Mouse (Mus musculus): ENCODE measurements at regions not wholly inside any gene's neighbourhood (a gene's known extent, or its start where the extent isn't known, plus 50 kb on each side); places are given as distances from the start of the nearest gene placed in this dataset.

GRCm38 (mm10) chr7:70176686-70177259 is 189.8 kb downstream of the Nr2f2 start:
- no peak for DNase-seq (ENCODE audit: extremely low read depth, low read depth, low spot score)
- no peaks in the 10 kb centered on the region for H3K4me1 ChIP-seq (ENCODE audit: control insufficient read depth, insufficient read depth, low read length)
- peaks cover 3% of the 10 kb centered on the region; the same call in 1 of the 2 replicates for H3K27me3 ChIP-seq (ENCODE audit: control insufficient read depth, insufficient read depth, low read length)
- H3K4me3 ChIP-seq (ENCODE audit: insufficient read depth, low read depth, low read length) = no peak overlapping the region
- H3K36me3 ChIP-seq (ENCODE audit: control insufficient read depth, insufficient read depth, low read length) = no peaks in the 10 kb centered on the region
- H3K9ac ChIP-seq (ENCODE audit: low read depth, low read length) = no peak overlapping the region
- H3K27ac ChIP-seq (replicated peaks; ENCODE audit: insufficient read depth, low read depth, low read length) = no peak overlapping the region
- no peak for TF ChIP-seq CTCF (IDR thresholded peaks at IDR 0.05; ENCODE audit: low read depth, low read length)
- no peak for TF ChIP-seq POLR2A (IDR thresholded peaks at IDR 0.05; ENCODE audit: extremely low read depth, insufficient read depth, low read length)
- whole genome bisulfite sequencing = 82% methylated on average over 16 of the region's 16 CpGs
- no peaks in the 10 kb centered on the region for H3K79me2 ChIP-seq (ENCODE audit: control insufficient read depth, insufficient read depth, low read length)

GRCm38 (mm10) chr7:70176086-70176485 is 190.4 kb downstream of the Nr2f2 start:
- Histone ChIP-seq H3K4me1 (ENCODE audit: control insufficient read depth, insufficient read depth, low read length) (no peaks in the 10 kb centered on the region), H3K79me2 (ENCODE audit: control insufficient read depth, insufficient read depth, low read length) (no peaks in the 10 kb centered on the region), H3K9ac (ENCODE audit: low read depth, low read length) (no peak overlapping the region), H3K4me3 (ENCODE audit: insufficient read depth, low read depth, low read length) (no peak overlapping the region), H3K27me3 (ENCODE audit: control insufficient read depth, insufficient read depth, low read length) (peaks cover 3% of the 10 kb centered on the region; the same call in 1 of the 2 replicates), H3K36me3 (ENCODE audit: control insufficient read depth, insufficient read depth, low read length) (no peaks in the 10 kb centered on the region), H3K27ac (replicated peaks; ENCODE audit: insufficient read depth, low read depth, low read length) (no peak overlapping the region)
- DNase-seq (ENCODE audit: extremely low read depth, low read depth, low spot score) = no peak
- TF ChIP-seq CTCF (IDR thresholded peaks at IDR 0.05; ENCODE audit: low read depth, low read length) = no peak
- WGBS = 85% methylated on average over 7 of the region's 7 CpGs

GRCm38 (mm10) chr7:70172431-70172830 is 194.1 kb downstream of the Nr2f2 start:
- Histone ChIP-seq H3K4me1 (ENCODE audit: control insufficient read depth, insufficient read depth, low read length) (no peaks in the 10 kb centered on the region), H3K4me3 (ENCODE audit: insufficient read depth, low read depth, low read length) (no peak overlapping the region), H3K79me2 (ENCODE audit: control insufficient read depth, insufficient read depth, low read length) (no peaks in the 10 kb centered on the region), H3K36me3 (ENCODE audit: control insufficient read depth, insufficient read depth, low read length) (no peaks in the 10 kb centered on the region), H3K27me3 (ENCODE audit: control insufficient read depth, insufficient read depth, low read length) (no peaks in the 10 kb centered on the region), H3K27ac (replicated peaks; ENCODE audit: insufficient read depth, low read depth, low read length) (no peak overlapping the region), H3K9ac (ENCODE audit: low read depth, low read length) (no peak overlapping the region)
- no peak for DNase-seq (ENCODE audit: extremely low read depth, low read depth, low spot score)
- WGBS = 35% methylated on average over 7 of the region's 7 CpGs
- TF ChIP-seq CTCF (IDR thresholded peaks at IDR 0.05; ENCODE audit: low read depth, low read length) (no peak), POLR2A (IDR thresholded peaks at IDR 0.05; ENCODE audit: extremely low read depth, insufficient read depth, low read length) (no peak)

- TF ChIP-seq POLR2A (IDR thresholded peaks at IDR 0.05; ENCODE audit: extremely low read depth, insufficient read depth, low read length) (no peak), CTCF (IDR thresholded peaks at IDR 0.05; ENCODE audit: low read depth, low read length) (no peak)
- Histone ChIP-seq H3K9ac (ENCODE audit: low read depth, low read length) (no peak overlapping the region), H3K27ac (replicated peaks; ENCODE audit: insufficient read depth, low read depth, low read length) (no peak overlapping the region), H3K79me2 (ENCODE audit: control insufficient read depth, insufficient read depth, low read length) (no peaks in the 10 kb centered on the region), H3K4me3 (ENCODE audit: insufficient read depth, low read depth, low read length) (no peak overlapping the region), H3K36me3 (ENCODE audit: control insufficient read depth, insufficient read depth, low read length) (no peaks in the 10 kb centered on the region), H3K27me3 (ENCODE audit: control insufficient read depth, insufficient read depth, low read length) (no peaks in the 10 kb centered on the region), H3K4me1 (ENCODE audit: control insufficient read depth, insufficient read depth, low read length) (no peaks in the 10 kb centered on the region)
- no peak for DNase-seq (ENCODE audit: extremely low read depth, low read depth, low spot score)
- 89% methylated on average over 4 of the region's 4 CpGs for WGBS
Observed at GRCm38 (mm10) chr7:70171456-70171855, 195.1 kb downstream of the Nr2f2 start.

- no peak for DNase-seq (ENCODE audit: extremely low read depth, low read depth, low spot score)
- H3K27me3 ChIP-seq (ENCODE audit: control insufficient read depth, insufficient read depth, low read length) = no peaks in the 10 kb centered on the region
- H3K9ac ChIP-seq (ENCODE audit: low read depth, low read length) = no peak overlapping the region
- no peak overlapping the region for H3K4me3 ChIP-seq (ENCODE audit: insufficient read depth, low read depth, low read length)
- 30% methylated on average over 4 of the region's 4 CpGs for WGBS
- TF ChIP-seq POLR2A (IDR thresholded peaks at IDR 0.05; ENCODE audit: extremely low read depth, insufficient read depth, low read length) (no peak), CTCF (IDR thresholded peaks at IDR 0.05; ENCODE audit: low read depth, low read length) (no peak)
- no peaks in the 10 kb centered on the region for H3K79me2 ChIP-seq (ENCODE audit: control insufficient read depth, insufficient read depth, low read length)
- H3K27ac ChIP-seq (replicated peaks; ENCODE audit: insufficient read depth, low read depth, low read length) = no peak overlapping the region
- no peaks in the 10 kb centered on the region for H3K4me1 ChIP-seq (ENCODE audit: control insufficient read depth, insufficient read depth, low read length)
- no peaks in the 10 kb centered on the region for H3K36me3 ChIP-seq (ENCODE audit: control insufficient read depth, insufficient read depth, low read length)
Observed at GRCm38 (mm10) chr7:70168080-70168479, 198.5 kb downstream of the Nr2f2 start.

- Histone ChIP-seq H3K27me3 (ENCODE audit: control insufficient read depth, insufficient read depth, low read length) (no peaks in the 10 kb centered on the region), H3K36me3 (ENCODE audit: control insufficient read depth, insufficient read depth, low read length) (no peaks in the 10 kb centered on the region), H3K27ac (replicated peaks; ENCODE audit: insufficient read depth, low read depth, low read length) (no peak overlapping the region), H3K4me1 (ENCODE audit: control insufficient read depth, insufficient read depth, low read length) (no peaks in the 10 kb centered on the region), H3K4me3 (ENCODE audit: insufficient read depth, low read depth, low read length) (no peak overlapping the region), H3K79me2 (ENCODE audit: control insufficient read depth, insufficient read depth, low read length) (no peaks in the 10 kb centered on the region), H3K9ac (ENCODE audit: low read depth, low read length) (no peak overlapping the region)
- no peak for DNase-seq (ENCODE audit: extremely low read depth, low read depth, low spot score)
- 88% methylated on average over 5 of the region's 5 CpGs for WGBS
- TF ChIP-seq POLR2A (IDR thresholded peaks at IDR 0.05; ENCODE audit: extremely low read depth, insufficient read depth, low read length) = no peak
- TF ChIP-seq CTCF (IDR thresholded peaks at IDR 0.05; ENCODE audit: low read depth, low read length) = no peak
Observed at GRCm38 (mm10) chr7:70166081-70166480, 200.5 kb downstream of the Nr2f2 start.

Data from liver, adult 2 months (tissue).